Mouse (Mus musculus): ENCODE results near the gene Mmab. TPM values are rescaled to one million over a fixed set of nuclear protein-coding genes. Genes with fewer than 3 reads are reported as not detected.

The Mmab gene
- polyA plus RNA-seq, 1 experiment from 2014 or later, result 18.9 TPM

- no peak overlapping the region for H3K9ac ChIP-seq (ENCODE audit: low read depth, low read length)
- H3K4me1 ChIP-seq (replicated peaks; ENCODE audit: insufficient read depth, low read length), result no peaks in the 10 kb centered on the region
- no peaks in the 10 kb centered on the region for H3K27me3 ChIP-seq (ENCODE audit: insufficient read depth, low read length)
- no peak for ATAC-seq (replicated peaks; ENCODE audit: low FRiP score, low read depth)
- 0 out of 2 replicates have a peak overlapping the region, but pooled peaks have one; percentile 8 for H3K4me2 ChIP-seq (ENCODE audit: low read length)
- H3K4me3 ChIP-seq (replicated peaks; ENCODE audit: low read depth, low read length), result no peak overlapping the region
- H3K27ac ChIP-seq, result no peak overlapping the region
- 30% methylated on average over 35 of the region's 35 CpGs for WGBS
- no peak for DNase-seq (ENCODE audit: low spot score)
- no peak for TF ChIP-seq CTCF (IDR thresholded peaks at IDR 0.05; ENCODE audit: low read depth)
- no peaks in the 10 kb centered on the region for H3K9me3 ChIP-seq (replicated peaks; ENCODE audit: low read length)
- H3K36me3 ChIP-seq (ENCODE audit: insufficient read depth, low read length), result no peaks in the 10 kb centered on the region
Measured at GRCm38 (mm10) chr5:114474741-114475491, 31.1 kb upstream of the Mmab start.

- TF ChIP-seq CTCF (IDR thresholded peaks at IDR 0.05; ENCODE audit: low read depth), result no peak
Measured at GRCm38 (mm10) chr5:114470359-114470758, 26.5 kb upstream of the Mmab start.

DNA sequence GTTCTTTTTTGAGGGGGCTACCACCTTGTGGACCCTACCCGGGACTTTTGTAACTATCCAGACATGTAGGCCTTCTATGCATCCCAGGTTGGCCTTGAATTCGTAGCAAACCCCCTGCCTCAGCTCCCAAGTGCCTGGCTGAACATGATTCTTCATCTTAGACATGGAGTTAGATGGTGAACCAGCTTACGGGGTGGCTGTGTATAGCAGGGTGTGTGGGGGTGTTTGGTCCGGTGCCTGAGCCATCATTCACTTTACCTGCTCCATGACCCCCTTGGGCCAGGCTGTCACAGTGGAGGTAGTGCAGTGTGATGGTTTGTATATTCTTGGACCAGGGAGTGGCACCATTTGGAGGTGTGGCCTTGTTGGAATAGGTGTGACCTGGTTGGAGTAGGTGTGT is 24.1 kb upstream of the Mmab start:
- no peaks in the 10 kb centered on the region for H3K36me3 ChIP-seq (ENCODE audit: insufficient read depth, low read length)
- 76% methylated on average over 4 of the region's 4 CpGs for WGBS
- 0 out of 2 replicates have a peak overlapping the region, but pooled peaks have one; percentile 2 for H3K27ac ChIP-seq
- no peak overlapping the region for H3K9ac ChIP-seq (ENCODE audit: low read depth, low read length)
- H3K4me2 ChIP-seq (ENCODE audit: low read length), result no peak overlapping the region
- H3K4me3 ChIP-seq (replicated peaks; ENCODE audit: low read depth, low read length), result no peak overlapping the region
- no peak for DNase-seq (ENCODE audit: low spot score)
- TF ChIP-seq CTCF (IDR thresholded peaks at IDR 0.05; ENCODE audit: low read depth), result no peak
- no peaks in the 10 kb centered on the region for H3K9me3 ChIP-seq (replicated peaks; ENCODE audit: low read length)
- H3K27me3 ChIP-seq (ENCODE audit: insufficient read depth, low read length), result no peaks in the 10 kb centered on the region
- H3K4me1 ChIP-seq (replicated peaks; ENCODE audit: insufficient read depth, low read length), result 0 out of 2 replicates have a peak, but pooled peaks cover 5% of the 10 kb centered on the region
- ATAC-seq (replicated peaks; ENCODE audit: low FRiP score, low read depth), result no peak

More at GRCm38 (mm10) chr5:114470359-114470758, 26.5 kb upstream of the Mmab start:
- no peak for DNase-seq (ENCODE audit: low spot score)
- WGBS, result 53% methylated on average over 3 of the region's 3 CpGs
- Histone ChIP-seq H3K9ac (ENCODE audit: low read depth, low read length) (no peak overlapping the region), H3K27me3 (ENCODE audit: insufficient read depth, low read length) (no peaks in the 10 kb centered on the region), H3K4me3 (replicated peaks; ENCODE audit: low read depth, low read length) (no peak overlapping the region), H3K9me3 (replicated peaks; ENCODE audit: low read length) (no peaks in the 10 kb centered on the region), H3K27ac (no peak overlapping the region), H3K4me1 (replicated peaks; ENCODE audit: insufficient read depth, low read length) (0 out of 2 replicates have a peak, but pooled peaks cover 5% of the 10 kb centered on the region), H3K4me2 (ENCODE audit: low read length) (no peak overlapping the region), H3K36me3 (ENCODE audit: insufficient read depth, low read length) (no peaks in the 10 kb centered on the region)
- no peak for ATAC-seq (replicated peaks; ENCODE audit: low FRiP score, low read depth)

DNA sequence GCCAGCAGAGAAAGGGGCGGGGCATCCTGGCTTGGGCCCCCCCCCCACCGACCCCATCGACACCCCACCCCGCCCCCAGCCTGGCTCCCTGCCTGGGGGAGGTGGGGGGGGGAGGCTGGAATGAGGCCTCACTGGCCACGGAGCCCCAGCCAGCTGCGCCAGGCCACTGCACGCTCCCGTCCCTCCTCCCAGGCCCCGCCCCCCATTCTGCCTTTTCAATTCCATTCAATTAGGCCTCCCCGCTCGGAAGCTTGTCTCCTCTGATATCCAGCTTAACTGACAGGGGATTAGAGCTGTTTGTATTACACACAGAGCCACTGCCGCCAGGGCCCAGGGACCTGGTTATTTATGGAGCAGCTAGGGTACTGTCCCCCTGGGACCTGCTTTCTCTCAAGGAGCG is 23.6 kb upstream of the Mmab start:
- peak overlapping the region; percentile 60 for H3K4me2 ChIP-seq (ENCODE audit: low read length)
- no peak; the same call in 1 of the 2 replicates for ATAC-seq (replicated peaks; ENCODE audit: low FRiP score, low read depth)
- peak overlapping the region; percentile 17; the same call in 1 of the 2 replicates for H3K4me3 ChIP-seq (replicated peaks; ENCODE audit: low read depth, low read length)
- H3K36me3 ChIP-seq (ENCODE audit: insufficient read depth, low read length), result no peaks in the 10 kb centered on the region
- H3K9me3 ChIP-seq (replicated peaks; ENCODE audit: low read length), result no peaks in the 10 kb centered on the region
- under 1% methylated on average over 12 of the region's 13 CpGs for WGBS
- H3K27me3 ChIP-seq (ENCODE audit: insufficient read depth, low read length), result no peaks in the 10 kb centered on the region
- 0 out of 2 replicates have a peak overlapping the region, but pooled peaks have one; percentile 31 for H3K9ac ChIP-seq (ENCODE audit: low read depth, low read length)
- H3K4me1 ChIP-seq (replicated peaks; ENCODE audit: insufficient read depth, low read length), result 0 out of 2 replicates have a peak, but pooled peaks cover 5% of the 10 kb centered on the region
- peak; percentile 90 for DNase-seq (ENCODE audit: low spot score)
- TF ChIP-seq CTCF (IDR thresholded peaks at IDR 0.05; ENCODE audit: low read depth), result no peak
- H3K27ac ChIP-seq, result 0 out of 2 replicates have a peak overlapping the region, but pooled peaks have one; percentile 2

DNA sequence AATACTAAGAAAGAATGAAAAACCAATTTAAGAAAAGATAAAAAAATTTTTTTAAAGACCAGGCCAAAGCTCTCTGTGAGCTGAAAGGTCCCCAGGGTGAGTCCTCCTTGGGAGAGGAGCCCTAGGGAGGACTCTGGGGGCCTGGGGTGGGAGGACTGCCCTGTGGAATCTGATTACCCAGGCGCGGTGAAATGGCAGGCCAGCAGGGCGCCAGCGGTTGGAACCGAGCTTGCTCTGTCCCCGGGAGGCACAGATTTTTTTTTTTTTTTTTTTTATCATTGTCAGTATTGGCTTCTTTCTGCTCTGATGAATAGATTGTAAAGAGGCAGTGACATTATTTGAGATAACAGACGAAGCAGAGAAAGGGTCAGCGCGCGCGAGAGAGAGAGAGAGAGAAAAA is 23.2 kb upstream of the Mmab start:
- H3K36me3 ChIP-seq (ENCODE audit: insufficient read depth, low read length), result no peaks in the 10 kb centered on the region
- H3K4me3 ChIP-seq (replicated peaks; ENCODE audit: low read depth, low read length), result peak overlapping the region; percentile 17; the same call in 1 of the 2 replicates
- no peak for ATAC-seq (replicated peaks; ENCODE audit: low FRiP score, low read depth)
- H3K27ac ChIP-seq, result no peak overlapping the region
- peak overlapping the region; percentile 60 for H3K4me2 ChIP-seq (ENCODE audit: low read length)
- H3K27me3 ChIP-seq (ENCODE audit: insufficient read depth, low read length), result no peaks in the 10 kb centered on the region
- no peak for TF ChIP-seq CTCF (IDR thresholded peaks at IDR 0.05; ENCODE audit: low read depth)
- DNase-seq (ENCODE audit: low spot score), result no peak
- 0 out of 2 replicates have a peak overlapping the region, but pooled peaks have one; percentile 31 for H3K9ac ChIP-seq (ENCODE audit: low read depth, low read length)
- 0 out of 2 replicates have a peak, but pooled peaks cover 5% of the 10 kb centered on the region for H3K4me1 ChIP-seq (replicated peaks; ENCODE audit: insufficient read depth, low read length)
- WGBS, result 7% methylated on average over 7 of the region's 11 CpGs
- no peaks in the 10 kb centered on the region for H3K9me3 ChIP-seq (replicated peaks; ENCODE audit: low read length)

- no peak for DNase-seq (ENCODE audit: low spot score)
- no peak overlapping the region for H3K27ac ChIP-seq
- no peak for TF ChIP-seq CTCF (IDR thresholded peaks at IDR 0.05; ENCODE audit: low read depth)
Measured at GRCm38 (mm10) chr5:114465641-114466040, 21.8 kb upstream of the Mmab start.

More at GRCm38 (mm10) chr5:114465641-114466040, 21.8 kb upstream of the Mmab start:
- 0 out of 2 replicates have a peak, but pooled peaks have one; percentile 10 for ATAC-seq (replicated peaks; ENCODE audit: low FRiP score, low read depth)
- Histone ChIP-seq H3K4me2 (ENCODE audit: low read length) (no peak overlapping the region), H3K36me3 (ENCODE audit: insufficient read depth, low read length) (no peaks in the 10 kb centered on the region), H3K9me3 (replicated peaks; ENCODE audit: low read length) (no peaks in the 10 kb centered on the region), H3K27me3 (ENCODE audit: insufficient read depth, low read length) (no peaks in the 10 kb centered on the region), H3K4me1 (replicated peaks; ENCODE audit: insufficient read depth, low read length) (peaks cover 9% of the 10 kb centered on the region; the same call in 1 of the 2 replicates), H3K9ac (ENCODE audit: low read depth, low read length) (no peak overlapping the region), H3K4me3 (replicated peaks; ENCODE audit: low read depth, low read length) (no peak overlapping the region)
- 64% methylated on average over 7 of the region's 7 CpGs for WGBS
